Mouse (Mus musculus) splenic B cell, adult 2 months (primary cell): Measurements from ENCODE around the gene Grik4.
A peak's percentile ranks its signal among the peaks of the same experiment; 100 is the strongest.

Source experiments
- DNase-seq: peaks from one replicate; pipeline ENCODE4 v3.0.0-alpha.2; 2011; ENCODE audit warnings: low read depth, low spot score
- H3K27me3 ChIP-seq: 2 replicates; pipeline ENCODE4 v1.6.1; 2012; ENCODE audit warnings: mild to moderate bottlenecking, low read length, moderate library complexity, mixed read lengths; ENCODE audit not compliant: control insufficient read depth, poor library complexity, insufficient read depth, severe bottlenecking
- H3K36me3 ChIP-seq: 2 replicates; pipeline ENCODE4 v1.6.1; 2012; ENCODE audit warnings: mild to moderate bottlenecking, low read length, moderate library complexity, mixed read lengths; ENCODE audit not compliant: control insufficient read depth, poor library complexity, insufficient read depth, severe bottlenecking

Gene Grik4

DNA sequence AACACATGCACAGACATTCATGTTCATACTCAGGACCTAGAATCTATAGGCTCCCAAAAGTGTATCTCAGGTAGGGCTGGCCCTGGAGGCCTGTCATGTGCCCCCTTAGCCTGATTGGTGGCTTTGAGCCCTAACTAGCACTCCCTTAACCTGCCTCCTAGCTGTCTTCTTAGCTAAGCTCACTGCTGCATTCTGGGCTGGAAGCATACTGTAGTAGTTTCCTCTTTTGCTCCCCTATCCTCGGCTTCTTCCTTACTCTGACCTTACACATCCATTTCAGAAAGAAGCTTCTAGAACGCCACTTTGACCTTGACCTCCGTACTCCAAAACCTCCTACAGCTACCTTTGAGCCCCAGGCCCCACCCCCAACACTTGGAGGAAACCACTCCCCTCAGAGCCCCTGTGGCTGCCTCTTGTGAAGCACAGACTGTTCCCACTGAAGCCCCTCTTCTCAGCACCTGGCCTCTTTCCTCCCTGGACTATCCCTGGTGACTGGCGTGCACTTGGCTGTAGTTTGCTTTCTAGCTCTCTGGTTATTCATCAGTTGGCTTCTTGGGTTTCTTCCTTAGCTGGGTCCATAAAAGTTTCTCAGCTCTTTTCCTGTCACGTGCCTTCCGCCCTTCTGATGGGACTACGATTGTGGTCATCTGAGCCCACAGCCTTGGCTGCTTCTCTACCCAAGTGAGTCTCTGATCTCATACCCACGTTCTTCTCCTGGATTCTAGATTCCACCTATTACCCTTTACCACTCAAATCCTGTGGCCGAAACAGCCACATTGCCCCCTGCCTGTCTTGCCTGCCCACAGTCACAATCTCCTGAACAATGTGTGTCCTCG, 84.1 kb downstream of the Grik4 start:
- no peak for DNase-seq
- H3K36me3 ChIP-seq, result no peaks in the 10 kb centered on the region
- H3K27me3 ChIP-seq, result no peaks in the 10 kb centered on the region

- Histone ChIP-seq H3K36me3 (no peaks in the 10 kb centered on the region), H3K27me3 (no peaks in the 10 kb centered on the region)
- no peak for DNase-seq
These were observed 85.1 kb downstream of the Grik4 start for GRCm38 (mm10) chr9:42858998-42859690.

DNA sequence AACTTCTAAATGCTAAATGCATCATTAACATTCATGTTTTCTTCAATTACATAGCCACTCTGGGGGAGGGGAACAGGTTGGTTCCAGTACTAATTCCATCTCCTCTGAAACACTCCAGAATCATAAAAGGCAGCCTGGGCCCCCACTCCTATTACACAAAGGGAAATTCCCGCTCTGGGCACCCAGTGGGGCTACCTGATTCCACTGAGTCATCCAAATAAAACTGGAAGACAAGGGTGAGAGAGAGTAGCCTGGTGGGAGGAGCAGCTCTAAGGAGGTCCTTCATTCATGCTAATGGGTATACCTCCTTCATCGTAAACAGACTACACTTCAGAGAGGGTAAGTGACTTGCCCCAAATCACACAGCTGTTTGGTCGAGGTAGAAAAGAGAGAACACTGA, 85.7 kb downstream of the Grik4 start:
- DNase-seq, result no peak
- H3K36me3 ChIP-seq, result no peaks in the 10 kb centered on the region
- H3K27me3 ChIP-seq, result no peaks in the 10 kb centered on the region

GRCm38 (mm10) chr9:42857756-42858155, 86.5 kb downstream of the Grik4 start:
- no peak for DNase-seq
- no peaks in the 10 kb centered on the region for H3K36me3 ChIP-seq
- no peaks in the 10 kb centered on the region for H3K27me3 ChIP-seq

GRCm38 (mm10) chr9:42853077-42853476, 91.2 kb downstream of the Grik4 start:
- DNase-seq, result no peak
- Histone ChIP-seq H3K27me3 (no peaks in the 10 kb centered on the region), H3K36me3 (no peaks in the 10 kb centered on the region)

- H3K27me3 ChIP-seq, result no peaks in the 10 kb centered on the region
- no peak for DNase-seq
- no peaks in the 10 kb centered on the region for H3K36me3 ChIP-seq
These were observed 94.2 kb downstream of the Grik4 start for GRCm38 (mm10) chr9:42850063-42850462.

DNA sequence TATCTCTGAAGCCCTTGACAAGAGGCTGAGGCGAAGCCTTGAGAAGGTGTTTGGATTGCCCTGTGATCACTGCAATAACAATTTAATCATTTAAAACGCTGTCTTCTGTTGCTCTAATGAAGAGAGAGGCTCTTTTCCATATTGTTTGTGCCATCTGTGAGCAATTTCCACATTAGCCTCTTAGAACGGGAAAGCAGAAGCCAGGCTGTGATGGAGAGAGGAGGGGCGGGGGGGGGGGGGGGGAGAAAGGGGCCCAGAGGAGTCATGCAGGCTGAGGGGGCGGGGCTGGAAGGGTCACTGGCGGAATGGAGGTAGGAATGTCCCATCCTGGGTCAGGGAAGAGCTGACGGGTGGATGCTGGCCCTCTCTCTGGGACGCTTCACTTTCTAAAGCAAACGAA, 96.2 kb downstream of the Grik4 start:
- DNase-seq, result no peak
- no peaks in the 10 kb centered on the region for H3K36me3 ChIP-seq
- H3K27me3 ChIP-seq, result no peaks in the 10 kb centered on the region

DNA sequence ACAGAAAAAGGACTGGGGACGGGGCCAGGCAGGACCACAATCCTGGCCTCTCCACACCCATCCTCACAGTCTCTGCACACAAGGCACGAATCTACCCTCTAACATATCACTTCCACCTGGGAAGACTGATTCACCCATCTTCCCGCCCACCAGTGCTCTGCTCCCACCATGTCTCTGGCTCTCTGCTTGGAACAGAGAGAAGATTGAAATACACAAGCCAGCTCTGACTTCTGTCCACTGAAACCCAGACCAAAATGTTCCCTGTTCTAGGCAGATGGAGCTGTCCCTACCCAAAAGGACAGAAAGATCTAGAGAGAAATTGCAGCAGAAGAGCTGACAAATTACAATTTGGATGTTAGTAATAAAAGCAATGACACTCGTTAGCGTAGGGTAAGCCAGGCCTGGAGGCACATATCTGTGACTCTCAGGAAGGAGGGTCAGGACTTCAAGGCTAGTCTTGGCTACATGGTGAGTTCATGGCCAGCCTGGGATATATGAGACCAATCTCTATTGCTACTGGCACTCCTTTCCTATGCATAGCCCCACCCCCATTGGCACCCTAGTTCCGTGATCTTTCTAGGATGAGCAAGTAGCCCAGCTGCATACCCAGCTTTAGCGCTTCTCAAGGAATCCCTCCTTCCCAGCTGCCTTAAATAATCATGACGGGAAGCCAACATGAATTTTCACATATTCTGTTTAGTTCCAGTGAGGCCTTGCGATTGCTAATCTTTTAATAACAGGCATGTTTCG, 97.4 kb downstream of the Grik4 start:
- DNase-seq, result no peak
- H3K27me3 ChIP-seq, result no peaks in the 10 kb centered on the region
- H3K36me3 ChIP-seq, result no peaks in the 10 kb centered on the region

DNA sequence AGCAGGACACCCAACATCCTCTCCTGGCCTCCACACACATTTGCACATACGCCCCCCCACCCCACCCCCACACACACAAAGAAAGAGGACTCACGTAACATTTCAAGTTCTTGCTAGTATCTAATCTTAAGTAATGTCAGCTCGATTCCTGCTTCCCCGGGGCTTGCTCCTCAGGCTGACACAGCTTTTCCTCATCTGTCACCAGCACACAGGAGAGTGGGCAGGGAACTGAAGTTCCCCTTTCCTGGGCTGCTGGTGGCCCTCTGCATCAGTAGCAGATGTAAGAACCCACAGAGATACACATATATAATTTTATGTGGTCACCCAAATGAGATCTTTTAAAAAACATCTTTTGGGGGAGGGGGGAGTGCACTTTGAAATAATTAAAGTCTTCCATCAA, 98.2 kb downstream of the Grik4 start:
- no peaks in the 10 kb centered on the region for H3K36me3 ChIP-seq
- no peaks in the 10 kb centered on the region for H3K27me3 ChIP-seq
- DNase-seq, result no peak

GRCm38 (mm10) chr9:42844301-42844700, 100.0 kb downstream of the Grik4 start:
- Histone ChIP-seq H3K36me3 (no peaks in the 10 kb centered on the region), H3K27me3 (no peaks in the 10 kb centered on the region)
- DNase-seq, result no peak

DNA sequence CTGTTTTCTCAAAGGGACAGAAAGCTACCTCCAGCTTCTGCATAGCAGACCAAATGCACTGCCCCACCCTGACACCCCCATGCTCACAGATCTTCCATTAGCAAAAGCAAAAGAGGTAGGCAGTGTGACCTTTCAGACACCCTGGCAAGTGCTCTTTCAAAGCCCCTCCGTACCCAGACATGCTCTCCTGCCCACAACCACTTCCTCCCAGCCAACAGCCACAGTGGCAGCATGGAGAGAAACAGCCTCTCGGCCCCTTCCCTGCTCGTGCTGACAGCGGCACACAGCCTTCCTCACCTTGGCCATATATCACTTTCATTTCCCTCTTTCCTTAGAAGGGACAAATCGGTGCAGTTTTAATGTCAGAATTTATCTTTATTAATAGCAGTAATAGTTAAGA, 106.0 kb downstream of the Grik4 start:
- no peaks in the 10 kb centered on the region for H3K36me3 ChIP-seq
- DNase-seq, result peak; percentile 31
- H3K27me3 ChIP-seq, result no peaks in the 10 kb centered on the region

DNA sequence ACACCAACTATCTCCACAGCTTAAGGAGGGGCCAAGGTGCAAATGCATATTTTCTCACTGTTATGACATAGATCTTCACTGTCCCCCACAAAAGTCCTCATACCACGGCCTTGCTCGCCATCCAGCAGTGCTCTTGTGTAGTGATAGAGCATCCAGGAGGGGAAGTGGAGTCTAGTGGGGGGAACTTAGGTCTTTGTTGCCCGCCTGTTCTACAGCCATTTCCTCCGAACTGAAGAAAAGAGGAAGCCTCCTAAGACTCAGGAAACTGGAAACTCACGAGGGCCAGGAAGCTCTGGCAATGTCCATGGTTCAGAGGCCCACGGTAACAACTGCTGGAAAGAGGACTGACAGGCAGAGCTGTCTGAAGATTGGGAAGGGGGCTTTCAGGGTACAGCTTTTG, 106.8 kb downstream of the Grik4 start:
- DNase-seq, result peak; percentile 3
- Histone ChIP-seq H3K27me3 (no peaks in the 10 kb centered on the region), H3K36me3 (no peaks in the 10 kb centered on the region)

DNA sequence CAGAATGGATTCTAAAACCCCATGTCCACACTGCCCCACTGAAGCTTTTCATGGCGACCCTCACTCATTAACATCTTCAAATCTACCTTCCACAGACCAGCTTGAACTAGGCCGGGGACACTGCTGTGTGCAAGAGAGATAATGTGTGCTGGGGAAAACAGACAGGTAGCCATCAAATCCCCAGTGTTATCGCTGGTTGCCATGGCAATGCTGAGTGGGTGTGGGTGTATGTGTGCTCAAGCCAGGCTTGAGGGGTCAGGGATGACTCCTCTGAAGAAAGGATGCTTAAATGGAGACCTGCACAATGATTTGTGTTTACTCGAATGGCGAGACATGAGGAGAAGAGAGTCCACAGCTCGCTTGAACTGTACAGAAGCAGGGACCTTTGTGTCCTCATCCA, 112.7 kb downstream of the Grik4 start:
- Histone ChIP-seq H3K27me3 (no peaks in the 10 kb centered on the region; the same call in 1 of the 2 replicates), H3K36me3 (no peaks in the 10 kb centered on the region)
- no peak for DNase-seq

DNA sequence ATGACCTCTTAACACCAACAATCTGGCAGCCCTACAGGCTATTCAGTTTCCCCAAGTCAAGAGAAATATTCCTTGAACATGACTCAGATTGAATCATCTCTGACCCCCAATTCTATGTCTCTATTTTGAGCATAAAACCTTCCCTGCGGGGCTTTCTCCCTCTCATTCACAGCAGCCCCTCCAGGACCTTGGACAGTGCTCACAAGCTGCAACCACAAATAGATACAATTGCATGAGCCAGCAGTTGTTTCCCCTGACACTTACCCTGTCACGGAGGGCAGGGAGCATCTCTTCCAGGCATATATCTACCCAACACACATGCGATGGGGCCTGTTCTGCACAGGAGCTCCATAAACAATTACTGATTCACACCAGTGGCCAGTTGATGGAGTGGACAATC, 125.0 kb downstream of the Grik4 start:
- no peak for DNase-seq
- Histone ChIP-seq H3K36me3 (no peaks in the 10 kb centered on the region), H3K27me3 (no peaks in the 10 kb centered on the region)

DNA sequence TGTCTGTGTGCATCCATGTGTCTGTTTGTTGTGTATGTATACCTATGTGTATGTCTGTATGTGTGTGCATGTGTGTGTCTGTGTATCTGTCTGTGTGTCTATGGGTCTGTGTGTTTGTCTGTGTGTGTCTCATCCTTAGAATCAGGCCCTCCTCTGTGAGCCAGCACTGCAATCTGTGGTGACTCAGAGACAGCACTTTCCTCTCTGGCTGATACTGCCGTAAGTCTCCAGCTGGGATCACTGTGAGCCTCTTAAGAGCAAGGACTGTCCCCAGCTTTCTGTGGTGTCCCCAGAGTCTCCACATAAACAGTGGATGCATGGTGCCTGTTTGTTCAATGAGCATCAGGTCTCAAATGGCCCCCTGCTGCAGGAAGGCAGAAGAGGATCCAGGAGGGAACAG, 127.5 kb downstream of the Grik4 start:
- DNase-seq, result no peak
- no peaks in the 10 kb centered on the region for H3K36me3 ChIP-seq
- no peaks in the 10 kb centered on the region for H3K27me3 ChIP-seq
